Mouse (Mus musculus) embryonic fibroblast, embryonic 13.5 days (primary cell): ENCODE measurements around the gene Tyk2. TPM values are rescaled to one million over a fixed set of nuclear protein-coding genes. Genes with fewer than 3 reads are reported as not detected.
A peak's percentile ranks its signal among the peaks of the same experiment; 100 is the strongest.

Source experiments
- H3K27ac ChIP-seq: 2 replicates; pipeline ENCODE4 v1.5.1; 2012; ENCODE audit warnings: low read length, control low read depth, inconsistent platforms; ENCODE audit not compliant: insufficient read depth
- H3K4me1 ChIP-seq: 2 replicates; pipeline ENCODE4 v1.6.1; 2011; ENCODE audit warnings: low read length; ENCODE audit not compliant: control insufficient read depth, insufficient read depth
- H3K4me3 ChIP-seq: 2 replicates; pipeline ENCODE4 v1.5.1; 2011; ENCODE audit warnings: mild to moderate bottlenecking, control low read depth, low read length; ENCODE audit not compliant: insufficient read depth
- CTCF ChIP-seq: IDR thresholded peaks from 2 replicates; pipeline ENCODE4 v1.5.1; 2011; ENCODE audit warnings: mild to moderate bottlenecking, control low read depth, low read length, moderate library complexity, borderline replicate concordance; ENCODE audit not compliant: insufficient read depth
- POLR2A ChIP-seq: IDR thresholded peaks from 2 replicates; pipeline ENCODE4 v1.6.1; 2011; ENCODE audit warnings: low read depth, mild to moderate bottlenecking, control low read depth, low read length, moderate library complexity
- polyA plus RNA-seq: library from polyadenylated mRNA; stranded (reverse); fragments of >200 nt; gene quantifications from 2 replicates; pipeline ENCODE4 v1.2.4, GENCODE M21; 2011; ENCODE audit warnings: low read depth; ENCODE audit not compliant: missing spikeins, insufficient read length

Tyk2 gene
- polyA plus RNA-seq, 1 experiment = 11.1 TPM

GRCm38 (mm10) chr9:21136401-21136800 lies 5.4 kb upstream of the Tyk2 start:
- TF ChIP-seq CTCF = no peak
- TF ChIP-seq POLR2A = no peak
- Histone ChIP-seq H3K4me1 (peaks cover 12% of the 10 kb centered on the region), H3K4me3 (no peak overlapping the region), H3K27ac (peak overlapping the region; percentile 95)

- H3K27ac ChIP-seq = peak overlapping the region; percentile 95
- no peak overlapping the region for H3K4me3 ChIP-seq
- peaks cover 12% of the 10 kb centered on the region for H3K4me1 ChIP-seq
- TF ChIP-seq CTCF (no peak), POLR2A (no peak)
Observed at GRCm38 (mm10) chr9:21135941-21136381, 4.9 kb upstream of the Tyk2 start.

GRCm38 (mm10) chr9:21135329-21135890 lies 4.4 kb upstream of the Tyk2 start:
- no peak overlapping the region for H3K4me3 ChIP-seq
- peak overlapping the region; percentile 95 for H3K27ac ChIP-seq
- TF ChIP-seq CTCF = no peak
- no peak for TF ChIP-seq POLR2A
- peaks cover 12% of the 10 kb centered on the region for H3K4me1 ChIP-seq

GRCm38 (mm10) chr9:21134595-21135328 lies 3.7 kb upstream of the Tyk2 start:
- Histone ChIP-seq H3K4me1 (peaks cover 12% of the 10 kb centered on the region), H3K27ac (peak overlapping the region; percentile 95), H3K4me3 (no peak overlapping the region)
- no peak for TF ChIP-seq CTCF
- TF ChIP-seq POLR2A = no peak

- no peak overlapping the region for H3K4me3 ChIP-seq
- no peak overlapping the region for H3K27ac ChIP-seq
- H3K4me1 ChIP-seq = peaks cover 12% of the 10 kb centered on the region
- TF ChIP-seq POLR2A (no peak), CTCF (no peak)
Observed at GRCm38 (mm10) chr9:21133064-21133707, 2.1 kb upstream of the Tyk2 start.

- peaks cover 12% of the 10 kb centered on the region for H3K4me1 ChIP-seq
- H3K4me3 ChIP-seq = no peak overlapping the region
- TF ChIP-seq CTCF (no peak), POLR2A (no peak)
- no peak overlapping the region for H3K27ac ChIP-seq
Observed at GRCm38 (mm10) chr9:21132102-21132775, 1.2 kb upstream of the Tyk2 start.

GRCm38 (mm10) chr9:21126259-21126627 lies 4.8 kb downstream of the Tyk2 start:
- TF ChIP-seq POLR2A = no peak
- TF ChIP-seq CTCF = no peak
- no peaks in the 10 kb centered on the region for H3K4me1 ChIP-seq
- H3K4me3 ChIP-seq = no peak overlapping the region
- no peak overlapping the region for H3K27ac ChIP-seq

GRCm38 (mm10) chr9:21125502-21126258 lies 5.4 kb downstream of the Tyk2 start:
- Histone ChIP-seq H3K4me1 (no peaks in the 10 kb centered on the region), H3K4me3 (no peak overlapping the region), H3K27ac (no peak overlapping the region)
- TF ChIP-seq POLR2A (no peak), CTCF (no peak)

- TF ChIP-seq CTCF = no peak
- no peak for TF ChIP-seq POLR2A
- no peaks in the 10 kb centered on the region for H3K4me1 ChIP-seq
- H3K27ac ChIP-seq = no peak overlapping the region
- H3K4me3 ChIP-seq = no peak overlapping the region
Observed at GRCm38 (mm10) chr9:21124837-21125236, 6.2 kb downstream of the Tyk2 start.

GRCm38 (mm10) chr9:21121483-21121882 lies 9.6 kb downstream of the Tyk2 start:
- Histone ChIP-seq H3K4me3 (no peak overlapping the region), H3K27ac (no peak overlapping the region), H3K4me1 (no peaks in the 10 kb centered on the region)
- TF ChIP-seq CTCF (no peak), POLR2A (no peak)
